Mouse (Mus musculus): ENCODE data around the gene Gcnt2. TPM values are rescaled to one million over a fixed set of nuclear protein-coding genes. Genes with fewer than 3 reads are reported as not detected.
"Not testable (repeated sequence)": the region's sequence is repeated elsewhere in the genome, so short reads cannot be mapped to it uniquely, and the experiment has no call there.

The Gcnt2 gene
- total RNA-seq, 1 experiment from 2014 or later: 7.3 TPM

DNA sequence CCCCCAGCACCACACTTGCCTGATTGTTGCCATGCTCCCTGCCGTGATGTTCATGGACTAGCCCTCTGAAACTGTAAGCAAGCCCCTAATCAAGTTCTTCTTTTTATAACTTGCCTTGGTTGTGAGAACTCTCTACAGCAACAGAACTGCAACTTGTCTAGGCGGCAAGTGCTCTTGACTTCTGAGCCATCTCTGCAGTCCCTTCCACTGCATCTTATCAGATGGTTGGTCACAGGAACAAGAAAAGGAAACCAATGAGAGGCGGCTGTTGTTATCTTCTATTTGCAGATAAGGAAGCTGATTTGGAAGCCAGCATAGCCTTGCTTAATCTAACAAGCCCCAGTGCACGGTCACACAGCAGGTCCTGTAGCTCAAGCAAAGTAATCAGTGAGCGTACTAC is 14.5 kb downstream of the Gcnt2 start:
- DNase-seq: no peak

- no peak for DNase-seq
These were observed 15.9 kb downstream of the Gcnt2 start for GRCm38 (mm10) chr13:40875415-40875814.

DNA sequence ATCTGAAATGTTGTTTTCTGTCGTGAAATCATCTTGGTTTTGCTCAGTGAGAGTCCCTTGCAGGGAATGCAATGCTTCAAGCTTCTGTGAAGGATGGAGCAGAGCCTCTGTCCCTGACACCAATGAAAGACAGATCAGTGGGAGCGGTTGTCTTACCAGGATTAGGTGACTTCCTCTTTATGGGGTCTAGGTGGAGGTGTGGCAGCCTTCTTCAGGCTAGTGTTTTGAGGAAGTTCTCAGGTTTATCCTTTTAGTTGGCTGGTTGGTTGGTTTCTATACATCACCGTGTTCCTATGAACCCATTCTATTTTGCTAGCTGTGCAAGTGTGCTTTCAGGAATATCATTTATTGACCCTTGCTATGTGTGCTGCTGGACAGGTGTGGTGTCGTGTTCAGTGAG is 18.0 kb downstream of the Gcnt2 start:
- no peak for DNase-seq

- DNase-seq: no peak
These were observed 21.0 kb downstream of the Gcnt2 start for GRCm38 (mm10) chr13:40880557-40880956.

GRCm38 (mm10) chr13:40882606-40883005 is 23.1 kb downstream of the Gcnt2 start:
- no peak for DNase-seq

GRCm38 (mm10) chr13:40883903-40884302 is 24.3 kb downstream of the Gcnt2 start:
- DNase-seq: no peak

- DNase-seq: no peak
These were observed 25.3 kb downstream of the Gcnt2 start for GRCm38 (mm10) chr13:40884878-40885277.

DNA sequence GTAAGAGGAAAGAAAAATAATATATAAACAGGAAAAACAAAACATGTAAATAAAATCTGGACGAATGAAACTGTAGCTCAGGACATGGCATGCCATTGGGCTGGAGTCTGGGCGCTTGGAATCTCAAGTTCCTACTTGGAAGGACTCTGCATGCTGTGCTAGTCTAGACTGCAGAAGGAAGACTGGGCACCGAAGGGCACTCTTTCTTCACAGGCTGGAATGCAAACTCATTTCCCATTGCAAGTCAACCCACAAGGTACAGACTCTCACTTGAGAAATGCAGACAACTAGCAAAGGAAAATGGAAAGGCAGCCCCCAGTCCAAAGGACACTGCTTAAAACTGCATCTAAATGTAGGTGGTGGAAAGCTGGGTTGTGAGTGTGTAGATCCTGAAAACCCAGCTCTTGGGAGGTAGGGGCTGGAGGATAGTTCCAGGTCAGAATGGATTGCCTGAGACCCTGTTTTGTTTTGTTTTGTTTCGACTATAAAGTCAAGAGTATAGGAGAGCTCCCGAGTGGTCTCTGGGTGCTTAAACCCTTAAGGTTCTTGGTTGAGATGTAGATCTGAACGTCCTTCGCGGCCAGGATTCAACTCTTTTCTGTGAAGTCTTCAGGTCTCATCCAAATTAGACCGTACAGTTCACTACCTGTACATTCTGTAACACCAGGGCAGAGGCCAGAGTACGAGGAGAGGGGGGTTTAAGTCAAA is 26.5 kb downstream of the Gcnt2 start:
- no peak for DNase-seq

- DNase-seq: no peak
These were observed 27.3 kb downstream of the Gcnt2 start for GRCm38 (mm10) chr13:40886643-40887381.

DNA sequence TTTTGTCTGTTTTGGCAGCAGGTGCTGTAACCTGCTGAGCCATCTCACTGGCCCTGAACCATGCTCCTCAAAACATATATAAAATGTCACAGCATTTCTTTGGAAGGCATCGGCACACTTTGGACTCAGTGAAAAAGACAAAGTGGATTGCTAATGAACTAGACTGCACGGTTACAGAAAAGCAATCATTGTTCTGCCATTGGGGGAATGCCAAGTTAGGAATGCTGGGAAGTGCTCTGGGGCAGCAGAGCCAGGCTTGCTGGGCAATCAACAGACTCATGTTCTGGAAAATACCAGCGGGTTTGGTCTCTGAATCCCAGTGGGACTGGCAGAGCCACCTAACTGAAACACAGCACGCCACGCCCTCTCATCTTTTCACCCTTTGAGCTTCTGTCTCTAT is 31.0 kb downstream of the Gcnt2 start:
- no peak for DNase-seq

DNA sequence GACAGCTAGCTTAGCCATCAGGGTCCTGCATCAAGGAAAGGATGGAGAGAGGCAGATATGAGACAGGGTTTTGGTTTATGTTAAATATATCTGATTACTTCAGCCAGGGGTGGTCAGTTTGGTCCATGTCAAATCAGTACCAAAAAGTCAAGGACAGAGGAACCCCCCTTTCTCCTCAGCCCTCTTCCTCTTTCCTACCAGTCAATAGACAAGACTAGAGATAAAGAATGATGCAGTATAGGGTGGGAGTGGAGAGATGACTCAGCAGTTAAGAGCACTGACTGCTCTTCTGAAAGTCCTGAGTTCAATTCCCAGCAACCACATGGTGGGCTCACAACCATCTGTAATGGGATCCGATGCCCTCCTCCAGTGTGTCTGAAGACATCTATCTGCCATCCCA is 31.8 kb downstream of the Gcnt2 start:
- not testable (repeated sequence) for DNase-seq

- no peak for DNase-seq
These were observed 32.5 kb downstream of the Gcnt2 start for GRCm38 (mm10) chr13:40892043-40892442.

- DNase-seq: no peak
These were observed 33.0 kb downstream of the Gcnt2 start for GRCm38 (mm10) chr13:40892547-40892946.

- no peak for DNase-seq
These were observed 34.0 kb downstream of the Gcnt2 start for GRCm38 (mm10) chr13:40893573-40893972.

DNA sequence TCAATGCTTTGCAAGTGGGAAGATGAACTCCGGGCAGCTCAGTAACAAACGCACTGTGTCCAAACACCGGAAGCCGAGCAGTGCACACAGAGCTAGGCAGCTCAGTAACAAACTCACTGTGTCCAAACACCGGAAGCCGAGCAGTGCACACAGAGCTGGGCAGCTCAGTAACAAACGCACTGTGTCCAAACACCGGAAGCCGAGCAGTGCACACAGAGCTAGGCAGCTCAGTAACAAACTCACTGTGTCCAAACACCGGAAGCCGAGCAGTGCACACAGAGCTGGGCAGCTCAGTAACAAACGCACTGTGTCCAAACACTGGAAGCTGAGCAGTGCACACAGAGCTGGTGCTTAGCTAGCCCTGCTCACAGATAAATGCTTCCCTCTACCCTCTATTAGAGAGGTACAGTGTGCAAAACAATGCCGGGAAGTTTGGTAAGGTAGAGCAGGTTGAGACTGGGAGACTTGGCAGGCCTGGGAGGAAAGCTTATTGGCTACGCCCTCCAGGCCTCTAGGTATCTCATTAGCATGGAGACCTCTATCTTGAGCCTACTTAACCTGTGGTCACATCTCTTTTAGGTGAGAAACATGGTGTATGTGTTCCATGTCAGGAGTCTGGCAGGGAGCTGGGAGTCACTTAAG is 38.6 kb downstream of the Gcnt2 start:
- DNase-seq: not testable (repeated sequence)

DNA sequence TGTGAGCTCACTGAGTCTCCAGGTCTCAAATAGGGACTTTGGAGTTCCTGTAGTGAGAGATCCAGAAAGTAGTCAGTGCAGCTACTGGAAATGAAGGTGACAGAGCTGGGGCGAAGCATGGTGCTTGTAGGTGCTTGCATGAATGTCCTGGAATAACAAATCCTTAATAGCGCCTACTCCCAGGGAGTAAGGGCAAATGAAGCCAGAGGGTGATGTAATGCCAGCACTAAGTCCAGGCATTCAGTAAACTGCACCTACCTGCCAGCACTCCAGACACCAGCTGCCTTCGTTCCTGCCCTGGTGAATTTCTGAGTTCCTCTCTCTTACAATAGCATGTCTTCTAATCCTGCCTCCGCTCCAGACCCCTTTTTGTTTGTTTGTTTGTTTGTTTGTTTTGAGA is 39.1 kb downstream of the Gcnt2 start:
- DNase-seq: no peak

DNA sequence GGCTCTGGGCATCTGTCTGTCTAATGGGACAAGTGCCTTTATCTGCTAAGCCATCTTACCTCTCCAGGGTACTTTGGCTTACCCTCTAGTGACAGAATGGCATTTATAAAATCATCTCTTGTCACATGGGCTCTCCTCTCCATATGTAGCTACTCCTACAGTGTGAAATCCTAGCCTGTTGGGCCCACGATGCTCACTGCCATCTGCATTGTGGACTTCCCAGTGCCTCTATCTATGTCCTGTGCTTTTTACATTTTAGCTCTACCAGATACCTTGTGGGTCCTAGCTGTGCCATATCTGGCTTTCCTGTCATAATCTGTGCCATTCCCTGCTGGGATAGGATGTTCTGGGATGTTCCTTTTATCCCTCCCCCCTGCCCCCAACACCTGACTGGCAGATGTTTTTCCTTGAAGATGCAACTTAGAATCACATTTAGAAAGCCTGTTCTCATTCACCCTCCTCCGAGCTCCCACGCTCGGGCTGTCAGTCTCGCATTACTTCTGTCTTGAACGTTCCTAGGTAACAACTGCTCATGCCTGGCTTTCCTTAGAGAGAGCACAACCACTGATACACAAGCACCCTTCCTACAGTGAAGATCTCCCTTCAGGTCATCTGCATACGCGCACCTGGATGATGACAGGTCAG is 39.9 kb downstream of the Gcnt2 start:
- no peak for DNase-seq

DNA sequence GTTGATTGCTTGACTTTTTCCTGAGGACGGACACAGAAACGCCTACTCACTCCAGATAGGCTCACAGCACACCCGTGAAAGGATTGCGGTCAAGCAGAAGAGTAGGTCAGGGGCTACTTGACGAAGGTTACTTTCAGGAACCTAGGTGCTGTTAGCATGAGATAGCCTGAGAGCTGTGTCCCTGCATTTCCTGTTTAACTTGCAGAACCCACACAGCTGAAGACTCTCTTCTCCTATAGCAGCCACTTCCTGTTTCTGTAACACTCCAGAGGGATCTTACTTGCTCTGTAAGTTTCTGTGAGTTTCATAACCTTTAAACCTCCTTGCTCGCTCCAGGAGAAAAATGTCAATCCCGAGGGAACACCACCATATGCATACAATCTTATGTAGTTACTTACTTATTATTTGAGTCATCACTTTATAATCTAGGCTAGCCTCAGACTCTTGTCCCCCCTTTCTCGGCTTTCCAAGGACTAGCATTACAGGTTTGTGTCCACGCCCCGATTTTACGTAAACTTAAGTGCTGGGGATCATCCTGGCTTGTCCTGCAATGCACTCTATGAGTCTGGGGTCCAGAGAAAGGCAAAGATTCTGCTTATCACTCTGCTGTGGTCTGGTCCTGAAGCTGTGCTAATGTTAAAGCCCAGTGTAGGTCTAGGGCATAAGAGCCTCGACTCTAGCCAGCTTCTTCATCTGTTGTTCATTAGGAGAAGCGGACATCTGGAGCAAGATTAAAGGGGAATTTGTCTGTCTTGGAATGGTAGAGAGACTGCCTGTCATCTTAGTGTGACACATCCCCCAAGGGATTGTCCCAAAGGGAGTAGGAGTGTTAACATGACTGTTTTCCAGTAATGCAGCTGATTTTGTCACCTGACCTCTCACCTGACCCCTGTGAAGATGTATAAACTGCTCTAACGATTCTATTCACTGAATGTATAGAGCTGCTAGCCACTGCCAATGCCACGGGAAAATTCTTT is 40.7 kb downstream of the Gcnt2 start:
- no peak for DNase-seq

DNA sequence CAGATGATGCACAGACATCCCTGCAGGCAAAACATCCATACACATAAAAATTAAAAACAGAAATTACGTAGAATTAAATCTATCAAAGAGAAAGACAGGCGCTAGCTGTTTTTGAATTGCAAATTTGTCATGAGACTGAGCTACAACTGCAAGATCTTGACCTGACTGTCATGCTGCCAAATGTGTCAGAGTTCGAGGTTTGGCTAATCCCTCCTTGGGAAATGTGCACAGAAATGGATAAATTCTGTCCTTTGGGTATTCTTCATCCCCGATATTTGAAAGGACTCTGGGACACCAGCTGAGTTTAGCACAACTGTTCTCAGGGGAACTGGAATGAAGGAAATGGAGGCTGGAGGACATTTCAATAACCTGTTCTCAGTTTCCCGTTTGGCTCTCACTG is 41.7 kb downstream of the Gcnt2 start:
- peak; percentile 16 for DNase-seq

DNA sequence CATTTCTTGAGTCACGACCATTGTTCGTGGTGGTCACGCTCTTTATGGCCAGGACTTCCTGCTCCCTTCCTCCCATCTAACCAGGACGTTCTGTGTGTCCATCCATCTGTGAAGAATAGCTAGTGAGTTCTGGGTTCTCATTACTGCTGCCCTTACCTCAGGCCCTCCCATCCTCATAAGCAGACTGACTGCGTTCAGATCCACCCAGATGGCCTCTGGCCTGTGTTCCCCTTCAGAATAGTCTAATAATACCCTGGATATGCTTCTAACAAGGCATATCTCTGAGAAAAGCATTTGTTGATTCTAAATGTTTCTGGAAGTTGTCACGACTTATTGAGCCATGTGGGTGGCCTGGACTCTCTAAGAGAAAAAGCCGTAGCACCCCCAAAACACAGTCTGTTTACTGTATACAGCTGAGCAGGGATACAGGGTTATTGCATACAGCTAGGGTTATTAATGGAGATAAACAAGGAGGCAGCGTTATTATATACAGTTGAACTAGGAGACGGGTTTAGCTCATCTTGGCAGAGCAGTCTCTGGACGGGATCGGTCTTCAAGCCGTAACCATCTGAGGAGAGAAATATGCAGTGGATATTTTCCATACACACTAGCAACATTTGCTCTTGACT is 42.4 kb downstream of the Gcnt2 start:
- DNase-seq: no peak

GRCm38 (mm10) chr13:40904080-40904479 is 44.5 kb downstream of the Gcnt2 start:
- DNase-seq: no peak

Measured in adrenal gland, postnatal 25 days (tissue).